Mouse (Mus musculus) thymus, adult 2 months (tissue): ENCODE results near the gene Hmcn2. TPM values are rescaled to one million over a fixed set of nuclear protein-coding genes. Genes with fewer than 3 reads are reported as not detected.

Experiments
- DNase-seq: peaks from one replicate; pipeline ENCODE4 v3.0.0; 2021
- H3K27ac ChIP-seq: fragments of 200-500 bp; 2 replicates; pipeline ENCODE4 v1.5.1; 2012; ENCODE audit warnings: low read length, control low read depth; ENCODE audit not compliant: control insufficient read depth, insufficient read depth
- H3K27me3 ChIP-seq: fragments of 200-500 bp; 2 replicates; pipeline ENCODE4 v1.6.1; 2012; ENCODE audit warnings: mild to moderate bottlenecking, low read length, moderate library complexity, mixed read lengths; ENCODE audit not compliant: control insufficient read depth, insufficient read depth
- H3K36me3 ChIP-seq: fragments of 200-500 bp; 2 replicates; pipeline ENCODE4 v1.6.1; 2012; ENCODE audit warnings: mild to moderate bottlenecking, low read length, moderate library complexity; ENCODE audit not compliant: control insufficient read depth, insufficient read depth
- H3K4me1 ChIP-seq: fragments of 200-500 bp; replicated peaks from 2 replicates; pipeline ENCODE4 v1.6.1; 2012; ENCODE audit warnings: low read length; ENCODE audit not compliant: control insufficient read depth, insufficient read depth
- H3K4me3 ChIP-seq: fragments of 200-500 bp; 2 replicates; pipeline ENCODE4 v1.5.1; 2012; ENCODE audit warnings: mild to moderate bottlenecking, low read length, control low read depth, moderate library complexity; ENCODE audit not compliant: control insufficient read depth, insufficient read depth
- CTCF ChIP-seq: fragments of 200-500 bp; IDR thresholded peaks from 2 replicates; pipeline ENCODE4 v1.5.1; 2012; ENCODE audit warnings: mild to moderate bottlenecking, control low read depth, low read length, moderate library complexity, borderline replicate concordance; ENCODE audit not compliant: control insufficient read depth, poor library complexity, insufficient read depth; ENCODE audit errors: extremely low read depth
- POLR2A ChIP-seq: fragments of 200-500 bp; IDR thresholded peaks from 2 replicates; pipeline ENCODE4 v1.6.1; 2012; ENCODE audit warnings: mild to moderate bottlenecking, low read length, control low read depth, moderate library complexity; ENCODE audit not compliant: control insufficient read depth, poor library complexity, insufficient read depth; ENCODE audit errors: extremely low read depth
- WGBS: fragments of 180-500 bp; shearing (Covaris S2); methylation state at CpG from one replicate; pipeline ENCODE4 v1.1.7; 2018; 5-methylcytosine and 5-hydroxymethylcytosine counted together
- polyA plus RNA-seq: library from polyadenylated mRNA; depleted of rRNA; stranded (reverse); fragments of >200 nt; gene quantifications from 2 replicates; pipeline ENCODE4 v1.2.3, GENCODE M21; 2012

The Hmcn2 gene
- polyA plus RNA-seq, 1 experiment: 4.8 TPM

- Histone ChIP-seq H3K4me1 (no peaks in the 10 kb centered on the region), H3K4me3 (no peak overlapping the region), H3K27me3 (no peaks in the 10 kb centered on the region), H3K27ac (no peak overlapping the region), H3K36me3 (no peaks in the 10 kb centered on the region)
- DNase-seq: no peak
- TF ChIP-seq POLR2A (no peak), CTCF (no peak)
- 98% methylated on average over 6 of the region's 6 CpGs for WGBS
These were observed 39.2 kb upstream of the Hmcn2 start for GRCm38 (mm10) chr2:31274993-31275392.

- H3K27me3 ChIP-seq: no peaks in the 10 kb centered on the region
- no peaks in the 10 kb centered on the region for H3K4me1 ChIP-seq
- H3K27ac ChIP-seq: no peak overlapping the region
- no peak overlapping the region for H3K4me3 ChIP-seq
- DNase-seq: no peak
- no peaks in the 10 kb centered on the region for H3K36me3 ChIP-seq
- TF ChIP-seq CTCF (no peak), POLR2A (no peak)
- 92% methylated on average over 6 of the region's 6 CpGs for WGBS
These were observed 36.4 kb upstream of the Hmcn2 start for GRCm38 (mm10) chr2:31277810-31278209.

- H3K4me1 ChIP-seq: no peaks in the 10 kb centered on the region
- H3K27ac ChIP-seq: no peak overlapping the region
- no peak for DNase-seq
- TF ChIP-seq CTCF (no peak), POLR2A (no peak)
- WGBS: 96% methylated on average over 5 of the region's 5 CpGs
- H3K36me3 ChIP-seq: no peaks in the 10 kb centered on the region
- no peak overlapping the region for H3K4me3 ChIP-seq
- no peaks in the 10 kb centered on the region for H3K27me3 ChIP-seq
These were observed 35.7 kb upstream of the Hmcn2 start for GRCm38 (mm10) chr2:31278483-31278882.

GRCm38 (mm10) chr2:31281138-31281537 lies 33.1 kb upstream of the Hmcn2 start:
- no peak for DNase-seq
- no peaks in the 10 kb centered on the region for H3K36me3 ChIP-seq
- WGBS: 97% methylated on average over 8 of the region's 8 CpGs
- no peaks in the 10 kb centered on the region for H3K4me1 ChIP-seq
- no peaks in the 10 kb centered on the region for H3K27me3 ChIP-seq
- H3K27ac ChIP-seq: no peak overlapping the region
- TF ChIP-seq POLR2A (no peak), CTCF (no peak)
- no peak overlapping the region for H3K4me3 ChIP-seq

- Histone ChIP-seq H3K27ac (no peak overlapping the region), H3K4me1 (no peaks in the 10 kb centered on the region), H3K4me3 (no peak overlapping the region), H3K27me3 (no peaks in the 10 kb centered on the region), H3K36me3 (no peaks in the 10 kb centered on the region)
- WGBS: 91% methylated on average over 7 of the region's 7 CpGs
- no peak for TF ChIP-seq CTCF
- no peak for TF ChIP-seq POLR2A
- no peak for DNase-seq
These were observed 31.9 kb upstream of the Hmcn2 start for GRCm38 (mm10) chr2:31282266-31282665.

- no peak overlapping the region for H3K4me3 ChIP-seq
- H3K27ac ChIP-seq: no peak overlapping the region
- DNase-seq: no peak
- H3K27me3 ChIP-seq: no peaks in the 10 kb centered on the region
- WGBS: 94% methylated on average over 12 of the region's 12 CpGs
- TF ChIP-seq CTCF: no peak
- TF ChIP-seq POLR2A: no peak
- no peaks in the 10 kb centered on the region for H3K4me1 ChIP-seq
- H3K36me3 ChIP-seq: no peaks in the 10 kb centered on the region
These were observed 31.3 kb upstream of the Hmcn2 start for GRCm38 (mm10) chr2:31282880-31283279.

GRCm38 (mm10) chr2:31284531-31284930 lies 29.7 kb upstream of the Hmcn2 start:
- TF ChIP-seq CTCF (no peak), POLR2A (no peak)
- DNase-seq: no peak
- H3K36me3 ChIP-seq: no peaks in the 10 kb centered on the region
- H3K4me3 ChIP-seq: no peak overlapping the region
- 93% methylated on average over 5 of the region's 5 CpGs for WGBS
- H3K27me3 ChIP-seq: no peaks in the 10 kb centered on the region
- no peaks in the 10 kb centered on the region for H3K4me1 ChIP-seq
- no peak overlapping the region for H3K27ac ChIP-seq
